Mouse (Mus musculus): ENCODE results near the gene Cldn34a. TPM values are rescaled to one million over a fixed set of nuclear protein-coding genes. Genes with fewer than 3 reads are reported as not detected.
"Not testable (repeated sequence)": the region's sequence is repeated elsewhere in the genome, so short reads cannot be mapped to it uniquely, and the experiment has no call there.

Cldn34a gene
- not detected for total RNA-seq (2021)
- long read RNA-seq, experiment 1, result 0 reads
- long read RNA-seq, experiment 2, result 0 reads

- no peak for TF ChIP-seq CTCF (conservative IDR thresholded peaks at IDR 0.05)
Observed at GRCm38 (mm10) chrX:152563034-152563433, at the start of gene Cldn34a. Gene Cldn34a, plus strand, starts transcription at chrX:152563334.

GRCm38 (mm10) chrX:152518611-152519010, 44.5 kb upstream of the Cldn34a start:
- H3K27ac ChIP-seq; DNase-seq (ENCODE audit: low spot score in 2 of 2); H3K4me3 ChIP-seq: not testable (repeated sequence)

More at GRCm38 (mm10) chrX:152563034-152563433, at the start of gene Cldn34a:
- no peak within 1 kb of the TSS for H3K27ac ChIP-seq
- DNase-seq (ENCODE audit: low spot score in 2 of 2), result no peak
- H3K4me3 ChIP-seq, result no peak within 1 kb of the TSS

- no peak for TF ChIP-seq CTCF (conservative IDR thresholded peaks at IDR 0.05)
- DNase-seq (ENCODE audit: low spot score in 2 of 2), result peak in 1 of 2 experiments; percentile 23
- no peak overlapping the region for H3K27ac ChIP-seq
- no peak overlapping the region for H3K4me3 ChIP-seq
Observed at GRCm38 (mm10) chrX:152545736-152546135, 17.4 kb upstream of the Cldn34a start.

GRCm38 (mm10) chrX:152548180-152548579, 15.0 kb upstream of the Cldn34a start:
- TF ChIP-seq CTCF (conservative IDR thresholded peaks at IDR 0.05), result no peak
- Histone ChIP-seq H3K27ac (no peak overlapping the region), H3K4me3 (no peak overlapping the region)
- no peak for DNase-seq (ENCODE audit: low spot score in 2 of 2)

GRCm38 (mm10) chrX:152557446-152557845, 5.7 kb upstream of the Cldn34a start:
- DNase-seq (ENCODE audit: low spot score in 2 of 2), result no peak
- no peak for TF ChIP-seq CTCF (conservative IDR thresholded peaks at IDR 0.05)
- no peak overlapping the region for H3K27ac ChIP-seq

More at GRCm38 (mm10) chrX:152557446-152557845, 5.7 kb upstream of the Cldn34a start:
- no peak overlapping the region for H3K4me3 ChIP-seq

Other genes starting within 250 kb of the Cldn34a start
- gene Kantr, start 235.8 kb upstream of the Cldn34a start, total RNA-seq (2021), result 10 to 100 TPM; 54.8 to 58.9 TPM
- 100 to 1,000 TPM; 115 to 123 TPM for gene Tspyl2, start 220.9 kb upstream of the Cldn34a start, total RNA-seq (2021)
- 10 to 100 TPM; 14.7 to 14.8 TPM for gene Gpr173, start 194.6 kb upstream of the Cldn34a start, total RNA-seq (2021)
- 10 to 100 TPM; 87.6 to 92.2 TPM for gene Shroom2, start 206.1 kb downstream of the Cldn34a start, total RNA-seq (2021)
- under 1 TPM in 1 of 2 experiments, not detected in 1; 0.54 TPM for gene Gpr143, start 218.6 kb downstream of the Cldn34a start, total RNA-seq (2021)

All from layer of hippocampus, adult 2 months (tissue).